Mouse (Mus musculus): ENCODE results near the gene Hist1h2bb. TPM values are rescaled to one million over a fixed set of nuclear protein-coding genes. Genes with fewer than 3 reads are reported as not detected.
A peak's percentile ranks its signal among the peaks of the same experiment; 100 is the strongest.
"Not testable (repeated sequence)": the region's sequence is repeated elsewhere in the genome, so short reads cannot be mapped to it uniquely, and the experiment has no call there.

Gene Hist1h2bb
- polyA plus RNA-seq, 2 experiments = 1.2 to 13.5 TPM

DNA sequence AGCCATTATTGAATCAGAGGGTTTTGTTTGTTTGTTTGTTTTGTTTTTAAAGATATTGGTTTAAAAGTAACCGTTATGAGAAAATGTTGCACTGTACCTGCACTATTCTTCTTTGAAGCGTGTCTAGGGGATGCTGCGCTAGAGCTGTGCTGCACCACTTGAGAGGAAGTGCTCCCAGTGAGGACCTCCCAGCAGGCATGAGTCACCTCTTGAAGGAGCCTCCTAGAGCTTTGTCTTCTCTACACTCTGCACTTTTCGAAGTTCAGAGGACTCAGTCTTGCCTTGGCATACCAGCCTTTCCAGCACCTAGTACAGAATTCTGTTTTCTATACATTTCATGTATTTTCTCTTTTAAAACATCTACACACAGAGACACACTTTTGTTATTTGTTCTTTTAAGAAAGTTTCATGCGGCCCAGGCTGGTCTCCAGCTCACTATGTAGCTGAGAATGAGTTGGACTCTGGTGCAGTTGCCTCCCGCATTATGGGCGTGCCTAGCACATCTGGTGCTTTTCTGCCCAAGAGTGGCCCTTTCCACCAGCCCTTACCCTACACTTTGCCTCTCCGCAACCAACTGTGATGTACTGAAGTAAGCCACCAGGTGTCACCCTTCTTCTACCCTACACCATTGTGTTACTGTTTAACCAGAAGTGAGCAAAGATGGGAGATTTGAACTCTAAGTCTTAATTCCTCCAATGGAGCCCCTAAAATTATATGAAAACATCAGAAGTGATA lies 45.6 kb upstream of the Hist1h2bb start:
- DNase-seq (ENCODE audit: low spot score) (peak; percentile 93), ATAC-seq (ENCODE audit: low FRiP score, low read depth) (peak; percentile 45)
- Histone ChIP-seq H3K27me3 (ENCODE audit: control insufficient read depth, insufficient read depth, low read length) (no peaks in the 10 kb centered on the region), H3K9ac (ENCODE audit: low read depth, low read length, severe bottlenecking) (no peak overlapping the region), H3K4me2 (replicated peaks; ENCODE audit: low read depth, low read length, severe bottlenecking) (no peak overlapping the region), H3K4me1 (ENCODE audit: control insufficient read depth, insufficient read depth, low read length) (peaks cover 7% of the 10 kb centered on the region; the same call in 1 of the 2 replicates), H3K36me3 (ENCODE audit: control insufficient read depth, insufficient read depth, low read length) (no peaks in the 10 kb centered on the region), H3K27ac (replicated peaks; ENCODE audit: low read depth, low read length) (no peak overlapping the region), H3K4me3 (replicated peaks; ENCODE audit: low read length) (no peak overlapping the region), H3K9me3 (ENCODE audit: control insufficient read depth, low read length) (no peaks in the 10 kb centered on the region)
- WGBS = 30% methylated on average over 8 of the region's 8 CpGs
- TF ChIP-seq POLR2A (IDR thresholded peaks at IDR 0.05; ENCODE audit: borderline replicate concordance, extremely low read depth, insufficient read depth, insufficient read length) = no peak

DNA sequence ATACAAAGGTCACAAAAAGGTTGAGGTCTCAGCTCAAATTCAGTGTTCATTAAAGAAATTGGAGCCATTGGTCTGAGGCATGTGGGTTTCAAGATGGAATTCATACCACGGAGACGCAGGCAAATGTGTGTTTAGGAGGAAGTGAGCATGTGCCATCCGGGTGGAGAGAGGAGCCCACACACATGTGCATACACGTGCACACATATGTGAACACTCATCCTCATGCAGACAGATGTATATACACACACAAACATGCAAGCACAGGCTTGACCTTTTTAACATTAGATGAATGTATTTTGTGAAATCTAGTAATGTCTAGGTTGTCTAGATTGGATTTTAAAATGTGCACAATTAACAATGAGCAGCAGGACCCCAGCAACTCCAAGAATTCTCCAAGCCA lies 44.3 kb upstream of the Hist1h2bb start:
- no peak overlapping the region for H3K4me2 ChIP-seq (replicated peaks; ENCODE audit: low read depth, low read length, severe bottlenecking)
- no peak for TF ChIP-seq POLR2A (IDR thresholded peaks at IDR 0.05; ENCODE audit: borderline replicate concordance, extremely low read depth, insufficient read depth, insufficient read length)
- DNase-seq (ENCODE audit: low spot score) = no peak
- H3K9ac ChIP-seq (ENCODE audit: low read depth, low read length, severe bottlenecking) = no peak overlapping the region
- peaks cover 5% of the 10 kb centered on the region; the same call in 1 of the 2 replicates for H3K4me1 ChIP-seq (ENCODE audit: control insufficient read depth, insufficient read depth, low read length)
- H3K27ac ChIP-seq (replicated peaks; ENCODE audit: low read depth, low read length) = no peak overlapping the region
- H3K4me3 ChIP-seq (replicated peaks; ENCODE audit: low read length) = no peak overlapping the region
- no peaks in the 10 kb centered on the region for H3K9me3 ChIP-seq (ENCODE audit: control insufficient read depth, low read length)
- no peaks in the 10 kb centered on the region for H3K36me3 ChIP-seq (ENCODE audit: control insufficient read depth, insufficient read depth, low read length)
- no peaks in the 10 kb centered on the region for H3K27me3 ChIP-seq (ENCODE audit: control insufficient read depth, insufficient read depth, low read length)
- no peak for ATAC-seq (ENCODE audit: low FRiP score, low read depth)
- WGBS = 64% methylated on average over 4 of the region's 4 CpGs

DNA sequence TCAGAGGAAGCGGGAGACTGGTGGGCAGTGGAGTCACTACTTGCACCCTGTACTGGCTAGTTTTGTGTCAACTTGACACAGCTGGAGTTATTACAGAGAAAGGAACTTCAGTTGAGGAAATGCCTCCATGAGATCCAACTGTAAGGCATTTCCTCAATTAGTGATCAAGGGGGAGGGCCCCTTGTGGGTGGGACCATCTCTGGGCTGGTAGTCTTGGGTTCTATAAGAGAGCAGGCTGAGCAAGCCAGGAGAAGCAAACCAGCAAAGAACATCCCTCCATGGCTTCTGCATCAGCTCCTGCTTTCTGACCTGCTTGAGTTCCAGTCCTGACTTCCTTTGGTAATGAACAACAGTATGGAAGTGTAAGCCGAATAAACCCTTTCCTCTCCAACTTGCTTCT lies 43.7 kb upstream of the Hist1h2bb start:
- H3K4me3 ChIP-seq (replicated peaks; ENCODE audit: low read length); H3K4me1 ChIP-seq (ENCODE audit: control insufficient read depth, insufficient read depth, low read length); H3K27ac ChIP-seq (replicated peaks; ENCODE audit: low read depth, low read length); H3K9ac ChIP-seq (ENCODE audit: low read depth, low read length, severe bottlenecking); H3K36me3 ChIP-seq (ENCODE audit: control insufficient read depth, insufficient read depth, low read length); ATAC-seq (ENCODE audit: low FRiP score, low read depth); H3K4me2 ChIP-seq (replicated peaks; ENCODE audit: low read depth, low read length, severe bottlenecking); H3K9me3 ChIP-seq (ENCODE audit: control insufficient read depth, low read length); DNase-seq (ENCODE audit: low spot score); H3K27me3 ChIP-seq (ENCODE audit: control insufficient read depth, insufficient read depth, low read length): not testable (repeated sequence)
- 78% methylated on average over 2 of the region's 2 CpGs for WGBS

DNA sequence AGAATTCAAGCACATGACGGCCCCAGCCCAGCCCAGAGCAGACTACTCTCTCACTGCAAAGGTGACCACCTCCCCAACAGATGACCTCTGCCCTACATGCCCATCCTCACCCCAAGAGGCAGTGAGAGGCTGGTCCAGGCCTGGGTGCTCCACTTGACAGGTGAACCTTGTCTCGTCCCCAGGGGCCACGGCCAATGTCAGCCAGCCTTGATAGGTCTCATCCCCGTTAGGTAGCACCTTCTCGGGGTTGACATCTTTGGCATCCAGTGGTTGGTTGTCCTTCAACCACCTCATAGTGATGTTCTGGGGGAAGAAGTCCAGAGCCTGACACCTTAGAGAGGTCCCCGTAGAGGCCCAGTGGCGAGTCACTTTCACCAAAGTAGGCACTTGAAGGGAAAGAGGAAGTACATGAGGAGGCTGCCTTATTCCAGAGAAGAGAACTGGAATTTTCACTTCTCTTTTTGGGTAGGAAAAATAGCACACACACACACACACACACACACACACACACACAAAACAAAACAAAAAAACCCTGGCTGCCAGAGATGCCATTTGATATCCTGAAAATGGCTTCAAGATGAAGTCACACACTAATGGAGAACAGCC lies 40.7 kb upstream of the Hist1h2bb start:
- WGBS = 91% methylated on average over 7 of the region's 7 CpGs
- Histone ChIP-seq H3K27ac (replicated peaks; ENCODE audit: low read depth, low read length) (no peak overlapping the region), H3K9ac (ENCODE audit: low read depth, low read length, severe bottlenecking) (no peak overlapping the region), H3K4me2 (replicated peaks; ENCODE audit: low read depth, low read length, severe bottlenecking) (no peak overlapping the region), H3K4me1 (ENCODE audit: control insufficient read depth, insufficient read depth, low read length) (peaks cover 10% of the 10 kb centered on the region), H3K36me3 (ENCODE audit: control insufficient read depth, insufficient read depth, low read length) (no peaks in the 10 kb centered on the region), H3K4me3 (replicated peaks; ENCODE audit: low read length) (no peak overlapping the region), H3K27me3 (ENCODE audit: control insufficient read depth, insufficient read depth, low read length) (no peaks in the 10 kb centered on the region), H3K9me3 (ENCODE audit: control insufficient read depth, low read length) (no peaks in the 10 kb centered on the region)
- TF ChIP-seq POLR2A (IDR thresholded peaks at IDR 0.05; ENCODE audit: borderline replicate concordance, extremely low read depth, insufficient read depth, insufficient read length) = no peak
- ATAC-seq (ENCODE audit: low FRiP score, low read depth) (no peak), DNase-seq (ENCODE audit: low spot score) (no peak)

DNA sequence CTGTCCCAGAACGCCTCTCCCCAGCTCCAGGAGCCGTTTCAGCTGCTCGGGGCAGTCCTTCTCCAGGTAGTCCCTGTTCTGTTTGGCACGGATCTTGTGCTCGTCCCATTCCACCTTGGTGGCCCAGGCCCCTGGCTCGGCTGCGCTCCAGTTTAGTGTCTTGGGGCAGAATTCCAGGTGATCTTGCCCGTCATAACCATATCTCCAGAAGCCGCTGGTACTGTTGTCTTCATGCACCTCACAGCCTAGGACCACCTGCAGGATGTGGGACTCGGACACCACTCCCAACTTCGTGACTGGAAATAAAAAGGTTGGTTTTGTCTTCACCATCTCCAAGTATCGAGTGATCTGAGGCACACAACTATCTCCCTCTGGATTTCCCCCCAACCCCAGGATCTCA lies 39.8 kb upstream of the Hist1h2bb start:
- H3K4me2 ChIP-seq (replicated peaks; ENCODE audit: low read depth, low read length, severe bottlenecking) = no peak overlapping the region
- ATAC-seq (ENCODE audit: low FRiP score, low read depth) (no peak), DNase-seq (ENCODE audit: low spot score) (no peak)
- no peak overlapping the region for H3K27ac ChIP-seq (replicated peaks; ENCODE audit: low read depth, low read length)
- peaks cover 10% of the 10 kb centered on the region for H3K4me1 ChIP-seq (ENCODE audit: control insufficient read depth, insufficient read depth, low read length)
- H3K36me3 ChIP-seq (ENCODE audit: control insufficient read depth, insufficient read depth, low read length) = no peaks in the 10 kb centered on the region
- no peak overlapping the region for H3K4me3 ChIP-seq (replicated peaks; ENCODE audit: low read length)
- no peaks in the 10 kb centered on the region for H3K27me3 ChIP-seq (ENCODE audit: control insufficient read depth, insufficient read depth, low read length)
- no peak for TF ChIP-seq POLR2A (IDR thresholded peaks at IDR 0.05; ENCODE audit: borderline replicate concordance, extremely low read depth, insufficient read depth, insufficient read length)
- WGBS = 91% methylated on average over 12 of the region's 12 CpGs
- no peaks in the 10 kb centered on the region for H3K9me3 ChIP-seq (ENCODE audit: control insufficient read depth, low read length)
- H3K9ac ChIP-seq (ENCODE audit: low read depth, low read length, severe bottlenecking) = no peak overlapping the region

All from limb, embryonic 14.5 days (tissue).